Mouse (Mus musculus) frontal cortex, postnatal 36 days (tissue): ENCODE measurements at regions not wholly inside any gene's neighbourhood (a gene's known extent, or its start where the extent isn't known, plus 50 kb on each side); places are given as distances from the start of the nearest gene placed in this dataset.

Experiments used
- DNase-seq, 2 experiments: peaks; one replicate each; pipeline ENCODE4 v3.0.0; 2022; ENCODE audit warnings: low spot score in 2 of 2

- no peak for DNase-seq
Measured at GRCm38 (mm10) chr10:39250039-39250438, 86.4 kb upstream of the Ccn6 start.

- DNase-seq: no peak
Measured at GRCm38 (mm10) chr10:39248486-39248885, 84.9 kb upstream of the Ccn6 start.

- no peak for DNase-seq
Measured at GRCm38 (mm10) chr10:39246984-39247383, 83.4 kb upstream of the Ccn6 start.

- no peak for DNase-seq
Measured at GRCm38 (mm10) chr10:39245141-39245540, 81.5 kb upstream of the Ccn6 start.

- DNase-seq: no peak
Measured at GRCm38 (mm10) chr10:39244061-39244460, 80.5 kb upstream of the Ccn6 start.

- peak in 1 of 2 experiments; percentile 14 for DNase-seq
Measured at GRCm38 (mm10) chr10:39242398-39242797, 78.8 kb upstream of the Ccn6 start.

- DNase-seq: no peak
Measured at GRCm38 (mm10) chr10:39241922-39242321, 78.3 kb upstream of the Ccn6 start.

- no peak for DNase-seq
Measured at GRCm38 (mm10) chr10:39241486-39241885, 77.9 kb upstream of the Ccn6 start.

- no peak for DNase-seq
Measured at GRCm38 (mm10) chr10:39240966-39241365, 77.4 kb upstream of the Ccn6 start.

GRCm38 (mm10) chr10:39240178-39240791 lies 76.7 kb upstream of the Ccn6 start:
- no peak for DNase-seq

- DNase-seq: peak; percentile 66 to 82
Measured at GRCm38 (mm10) chr10:39239498-39240177, 76.0 kb upstream of the Ccn6 start.

GRCm38 (mm10) chr10:39238596-39238995 lies 75.0 kb upstream of the Ccn6 start:
- no peak for DNase-seq

- no peak for DNase-seq
Measured at GRCm38 (mm10) chr10:39237549-39237948, 74.0 kb upstream of the Ccn6 start.

GRCm38 (mm10) chr10:39233926-39234450 lies 70.4 kb upstream of the Ccn6 start:
- no peak for DNase-seq

GRCm38 (mm10) chr10:39233191-39233590 lies 69.6 kb upstream of the Ccn6 start:
- no peak for DNase-seq

GRCm38 (mm10) chr10:39230634-39231410 lies 67.2 kb upstream of the Ccn6 start:
- DNase-seq: no peak

GRCm38 (mm10) chr10:39229233-39229632 lies 65.6 kb upstream of the Ccn6 start:
- no peak for DNase-seq

GRCm38 (mm10) chr10:39228027-39228426 lies 64.4 kb upstream of the Ccn6 start:
- DNase-seq: no peak

GRCm38 (mm10) chr10:39227499-39227942 lies 63.9 kb upstream of the Ccn6 start:
- peak in 1 of 2 experiments; percentile 13 for DNase-seq

- no peak for DNase-seq
Measured at GRCm38 (mm10) chr10:39226518-39226917, 62.9 kb upstream of the Ccn6 start.

- DNase-seq: no peak
Measured at GRCm38 (mm10) chr10:39224449-39225094, 61.0 kb upstream of the Ccn6 start.

GRCm38 (mm10) chr10:39221028-39221427 lies 57.4 kb upstream of the Ccn6 start:
- DNase-seq: no peak
